Mouse (Mus musculus): ENCODE results near the gene Slc38a8. TPM values are rescaled to one million over a fixed set of nuclear protein-coding genes. Genes with fewer than 3 reads are reported as not detected.
A peak's percentile ranks its signal among the peaks of the same experiment; 100 is the strongest.

The Slc38a8 gene
- polyA plus RNA-seq, 1 experiment from 2014 or later, result not detected

DNA sequence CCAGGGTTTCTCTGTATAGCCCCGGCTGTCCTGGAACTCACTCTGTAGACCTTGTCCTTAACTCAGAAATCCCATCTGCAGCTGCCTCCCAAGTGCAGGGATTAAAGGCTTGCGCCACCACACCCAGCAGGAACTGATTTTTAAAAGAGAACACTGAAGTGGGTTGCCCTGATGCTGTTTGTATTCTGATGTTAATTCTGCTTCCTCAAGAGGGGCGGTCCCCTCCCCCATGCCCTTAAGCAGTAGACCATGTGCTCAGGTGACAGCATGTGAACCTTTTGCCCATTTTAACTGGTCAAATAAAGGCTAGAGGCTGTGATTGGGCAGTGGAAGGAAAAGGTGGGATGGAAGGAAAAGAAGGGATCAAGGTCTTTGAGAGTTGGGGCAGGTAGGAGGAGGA, 14.3 kb upstream of the Slc38a8 start:
- no peak overlapping the region for H3K4me3 ChIP-seq (replicated peaks)
- no peak overlapping the region for H3K4me2 ChIP-seq
- no peak overlapping the region for H3K27ac ChIP-seq
- DNase-seq (no peak), ATAC-seq (ENCODE audit: low read depth) (no peak)
- no peak overlapping the region for H3K9ac ChIP-seq
- H3K36me3 ChIP-seq, result peaks cover 100% of the 10 kb centered on the region
- no peaks in the 10 kb centered on the region for H3K27me3 ChIP-seq
- H3K9me3 ChIP-seq (replicated peaks), result no peaks in the 10 kb centered on the region
- 84% methylated on average over 3 of the region's 3 CpGs for WGBS (ENCODE audit: insufficient replicate concordance)
- H3K4me1 ChIP-seq (replicated peaks), result peaks cover 33% of the 10 kb centered on the region

DNA sequence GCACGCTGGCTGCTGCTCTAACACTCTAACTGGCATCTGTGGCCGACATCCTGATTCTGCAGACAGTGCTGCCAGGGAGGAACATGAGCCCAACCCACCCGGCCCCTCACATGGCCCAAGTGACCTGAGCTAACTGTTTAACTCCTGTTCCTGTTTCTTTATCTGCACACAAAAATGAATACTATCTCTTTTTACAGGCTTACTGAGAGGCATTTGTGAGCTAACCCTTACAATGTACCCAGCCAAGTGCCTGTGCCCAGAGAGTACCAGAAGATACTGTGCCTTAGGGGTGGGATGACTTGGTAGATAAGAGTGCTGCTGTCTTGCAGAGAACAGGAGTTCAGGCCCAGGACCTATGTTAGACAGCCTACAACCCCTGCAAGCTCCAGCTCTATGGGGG, 13.4 kb upstream of the Slc38a8 start:
- ATAC-seq (ENCODE audit: low read depth) (peak; percentile 83), DNase-seq (no peak)
- Histone ChIP-seq H3K4me2 (no peak overlapping the region), H3K4me3 (replicated peaks) (no peak overlapping the region), H3K36me3 (peaks cover 100% of the 10 kb centered on the region), H3K27me3 (no peaks in the 10 kb centered on the region), H3K9ac (no peak overlapping the region), H3K9me3 (replicated peaks) (no peaks in the 10 kb centered on the region), H3K4me1 (replicated peaks) (peaks cover 33% of the 10 kb centered on the region), H3K27ac (no peak overlapping the region)
- WGBS (ENCODE audit: insufficient replicate concordance), result 50% methylated on average over 3 of the region's 3 CpGs

DNA sequence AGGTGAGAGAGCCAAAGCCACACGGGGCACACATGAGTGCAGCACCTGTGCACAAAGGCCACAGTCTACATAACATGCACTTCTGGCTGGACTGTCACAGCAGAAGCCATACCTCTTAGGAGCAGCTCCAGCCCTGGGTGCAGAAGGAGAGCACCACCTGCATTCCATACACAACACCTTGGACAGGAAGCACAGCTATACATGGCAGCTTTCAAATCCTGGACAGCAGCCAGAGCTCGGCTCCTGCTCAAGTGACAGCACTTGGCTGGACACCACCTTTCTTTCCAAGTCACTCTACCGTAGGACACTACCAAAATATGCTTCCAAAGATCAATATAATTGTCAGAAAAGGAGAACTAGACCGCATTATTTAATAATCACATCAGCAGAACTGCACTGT, 11.9 kb upstream of the Slc38a8 start:
- Histone ChIP-seq H3K36me3 (peaks cover 100% of the 10 kb centered on the region), H3K4me3 (replicated peaks) (no peak overlapping the region), H3K9ac (no peak overlapping the region), H3K9me3 (replicated peaks) (no peaks in the 10 kb centered on the region), H3K4me2 (no peak overlapping the region), H3K4me1 (replicated peaks) (peaks cover 27% of the 10 kb centered on the region), H3K27me3 (no peaks in the 10 kb centered on the region), H3K27ac (no peak overlapping the region)
- WGBS (ENCODE audit: insufficient replicate concordance), result 88% methylated on average over 4 of the region's 4 CpGs
- no peak for DNase-seq
- ATAC-seq (ENCODE audit: low read depth), result no peak

DNA sequence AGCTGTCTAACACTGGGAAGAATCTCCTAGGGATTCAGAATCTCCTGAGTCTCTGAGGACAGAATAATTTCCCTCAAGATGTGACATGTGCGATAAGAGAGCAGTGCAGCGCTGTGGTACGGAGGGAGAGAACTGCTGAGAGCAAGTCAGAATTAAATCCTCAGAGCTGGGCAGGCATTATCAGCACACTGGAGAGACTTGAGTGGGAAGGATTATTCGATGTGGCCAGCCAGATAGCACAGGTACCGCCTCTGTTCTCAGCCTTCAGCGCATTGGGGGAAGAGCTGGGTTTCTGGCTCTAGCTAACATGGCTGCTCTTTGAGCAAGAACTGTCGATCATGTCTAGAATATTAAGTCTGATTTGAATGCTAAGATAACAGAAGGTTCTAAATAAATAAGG, 10.2 kb upstream of the Slc38a8 start:
- Histone ChIP-seq H3K9ac (no peak overlapping the region), H3K4me1 (replicated peaks) (peaks cover 27% of the 10 kb centered on the region), H3K27me3 (no peaks in the 10 kb centered on the region), H3K4me3 (replicated peaks) (no peak overlapping the region), H3K27ac (no peak overlapping the region), H3K4me2 (no peak overlapping the region), H3K9me3 (replicated peaks) (no peaks in the 10 kb centered on the region), H3K36me3 (peaks cover 97% of the 10 kb centered on the region)
- ATAC-seq (ENCODE audit: low read depth), result peak; percentile 52
- DNase-seq, result no peak
- WGBS (ENCODE audit: insufficient replicate concordance), result 54% methylated on average over 7 of the region's 7 CpGs

DNA sequence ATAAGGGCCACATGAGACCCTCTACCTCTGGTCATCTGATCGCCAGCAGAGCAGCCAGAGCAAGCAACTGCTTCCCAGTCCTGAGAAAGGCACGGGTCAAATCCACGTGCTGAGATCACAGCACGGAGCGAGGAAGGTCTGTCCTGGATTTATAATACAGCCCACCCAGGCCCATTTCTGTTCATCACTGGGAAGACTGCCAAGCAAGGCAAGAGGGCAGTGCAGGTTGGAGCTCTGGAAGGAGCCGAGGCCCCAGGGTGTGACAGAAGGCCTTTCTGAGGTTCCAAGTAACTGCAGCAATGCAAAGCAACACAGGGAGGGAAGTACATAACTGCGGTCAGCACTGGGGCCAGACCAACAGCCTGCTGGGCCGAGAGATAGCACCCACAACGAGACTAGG, 9.0 kb upstream of the Slc38a8 start:
- no peak overlapping the region for H3K27ac ChIP-seq
- DNase-seq, result no peak
- no peak overlapping the region for H3K4me2 ChIP-seq
- H3K4me1 ChIP-seq (replicated peaks), result peaks cover 17% of the 10 kb centered on the region
- H3K36me3 ChIP-seq, result peaks cover 94% of the 10 kb centered on the region
- ATAC-seq (ENCODE audit: low read depth), result no peak
- no peaks in the 10 kb centered on the region for H3K9me3 ChIP-seq (replicated peaks)
- whole genome bisulfite sequencing (ENCODE audit: insufficient replicate concordance), result 86% methylated on average over 9 of the region's 9 CpGs
- H3K4me3 ChIP-seq (replicated peaks), result no peak overlapping the region
- no peak overlapping the region for H3K9ac ChIP-seq
- no peaks in the 10 kb centered on the region for H3K27me3 ChIP-seq

DNA sequence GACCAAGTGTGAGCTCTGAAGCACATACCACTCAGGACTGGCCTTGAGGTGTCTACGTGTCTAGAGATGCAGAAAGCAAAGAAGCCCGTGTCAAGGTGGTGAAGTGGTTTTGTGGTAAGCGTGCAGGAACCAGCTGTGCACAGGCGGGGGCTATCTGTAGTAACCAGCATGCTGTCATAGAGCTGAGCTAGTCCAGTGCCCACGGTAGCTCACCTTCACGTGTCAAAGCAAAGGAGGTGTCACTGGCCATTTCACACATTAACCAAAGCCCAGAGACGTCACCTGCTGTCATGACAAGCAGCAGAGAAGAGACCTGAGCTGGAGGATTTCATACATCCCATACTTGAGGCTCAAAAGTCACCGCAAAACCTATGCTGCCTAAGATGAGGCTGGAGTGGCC, 4.6 kb upstream of the Slc38a8 start:
- DNase-seq, result no peak
- WGBS (ENCODE audit: insufficient replicate concordance), result 45% methylated on average over 8 of the region's 8 CpGs
- no peak for ATAC-seq (ENCODE audit: low read depth)
- Histone ChIP-seq H3K9ac (no peak overlapping the region), H3K27me3 (peaks cover 17% of the 10 kb centered on the region; the same call in 1 of the 2 replicates), H3K36me3 (peaks cover 50% of the 10 kb centered on the region), H3K27ac (no peak overlapping the region), H3K4me2 (no peak overlapping the region), H3K4me1 (replicated peaks) (no peaks in the 10 kb centered on the region), H3K4me3 (replicated peaks) (no peak overlapping the region), H3K9me3 (replicated peaks) (no peaks in the 10 kb centered on the region)

DNA sequence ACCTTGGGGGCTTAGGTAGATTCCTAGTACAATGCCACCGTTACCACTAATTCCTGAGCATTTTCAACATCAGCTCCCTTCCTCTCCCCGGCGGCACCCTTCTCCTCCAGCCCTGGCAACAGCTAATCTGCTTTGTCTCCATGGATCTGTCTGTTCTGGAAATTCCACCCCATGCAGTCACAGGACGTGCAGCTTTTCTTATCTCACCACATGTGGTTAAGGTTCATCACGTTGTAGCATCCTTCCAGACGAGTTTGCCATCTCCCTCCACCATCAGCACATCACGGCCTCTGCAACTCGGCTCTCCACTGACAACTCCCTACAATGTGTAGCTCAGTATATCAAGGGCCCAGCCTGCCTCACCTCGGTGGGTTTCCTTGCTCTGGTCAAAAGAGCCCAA, 4.0 kb upstream of the Slc38a8 start:
- no peaks in the 10 kb centered on the region for H3K4me1 ChIP-seq (replicated peaks)

DNA sequence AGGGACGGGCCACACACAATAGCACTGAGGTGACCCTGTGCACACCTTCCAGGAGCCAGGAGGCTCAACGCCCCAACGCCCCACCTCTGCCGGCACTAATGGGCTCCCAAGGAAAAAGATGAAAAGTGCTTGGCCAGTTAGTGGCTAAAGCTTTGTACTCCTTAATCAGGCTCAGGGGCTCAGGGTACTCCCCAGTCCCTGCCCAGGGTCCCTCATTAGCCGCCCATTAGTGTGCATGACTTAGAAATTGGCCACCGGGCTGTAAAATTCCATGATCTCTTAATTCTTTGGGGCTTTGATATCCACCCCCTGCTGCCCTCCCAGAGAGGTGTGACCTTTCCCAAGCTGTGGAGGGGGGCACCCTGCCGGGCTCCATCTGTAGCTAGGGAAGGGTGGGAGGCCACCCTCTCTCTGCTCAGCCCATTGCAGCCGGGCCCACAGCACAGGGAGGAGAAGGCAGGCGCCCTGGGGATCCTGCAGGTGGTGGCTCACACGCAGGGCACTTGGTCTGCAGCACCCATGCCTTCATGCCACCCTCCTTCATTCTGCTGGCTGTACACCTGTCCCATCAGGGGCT, 1.8 kb upstream of the Slc38a8 start:
- H3K36me3 ChIP-seq, result peaks cover 22% of the 10 kb centered on the region
- WGBS (ENCODE audit: insufficient replicate concordance), result 59% methylated on average over 10 of the region's 10 CpGs
- no peak overlapping the region for H3K4me2 ChIP-seq
- no peaks in the 10 kb centered on the region for H3K4me1 ChIP-seq (replicated peaks)
- no peak overlapping the region for H3K4me3 ChIP-seq (replicated peaks)
- no peak overlapping the region for H3K27ac ChIP-seq
- DNase-seq (no peak), ATAC-seq (ENCODE audit: low read depth) (no peak)
- no peak overlapping the region for H3K9ac ChIP-seq
- H3K27me3 ChIP-seq, result peaks cover 17% of the 10 kb centered on the region; the same call in 1 of the 2 replicates
- H3K9me3 ChIP-seq (replicated peaks), result no peaks in the 10 kb centered on the region

More for the DNA sequence above, 4.0 kb upstream of the Slc38a8 start:
- no peak for ATAC-seq (ENCODE audit: low read depth)
- no peaks in the 10 kb centered on the region for H3K9me3 ChIP-seq (replicated peaks)
- DNase-seq, result no peak
- H3K4me2 ChIP-seq, result no peak overlapping the region
- H3K9ac ChIP-seq, result no peak overlapping the region
- H3K4me3 ChIP-seq (replicated peaks), result no peak overlapping the region
- 40% methylated on average over 9 of the region's 9 CpGs for WGBS (ENCODE audit: insufficient replicate concordance)
- peaks cover 17% of the 10 kb centered on the region; the same call in 1 of the 2 replicates for H3K27me3 ChIP-seq
- H3K27ac ChIP-seq, result no peak overlapping the region
- peaks cover 44% of the 10 kb centered on the region for H3K36me3 ChIP-seq

DNA sequence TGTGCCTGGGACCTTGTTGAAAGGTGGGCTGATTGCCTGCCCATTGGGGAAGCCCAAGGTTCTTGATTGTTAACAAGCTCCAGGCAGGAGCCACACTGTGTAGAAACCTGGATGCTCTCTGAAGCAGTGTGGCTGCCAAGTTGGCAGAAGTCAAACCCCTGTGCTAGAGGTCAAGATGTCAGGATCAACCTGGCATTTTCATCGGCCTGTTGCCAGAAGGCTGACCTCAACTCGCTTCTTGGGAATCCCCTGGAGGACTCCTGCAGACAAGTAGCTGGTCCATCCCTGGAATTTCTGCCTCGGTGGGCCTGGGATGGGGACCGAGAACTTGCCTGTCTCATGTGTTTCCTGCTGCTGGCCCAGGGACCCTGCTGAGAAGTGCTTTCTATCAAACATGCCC, 613 bp upstream of the Slc38a8 start:
- H3K27me3 ChIP-seq, result peaks cover 17% of the 10 kb centered on the region; the same call in 1 of the 2 replicates
- no peaks in the 10 kb centered on the region for H3K9me3 ChIP-seq (replicated peaks)
- H3K4me3 ChIP-seq (replicated peaks), result no peak overlapping the region
- ATAC-seq (ENCODE audit: low read depth) (no peak), DNase-seq (no peak)
- no peak overlapping the region for H3K27ac ChIP-seq
- no peaks in the 10 kb centered on the region for H3K4me1 ChIP-seq (replicated peaks)
- H3K9ac ChIP-seq, result no peak overlapping the region
- WGBS (ENCODE audit: insufficient replicate concordance), result 52% methylated on average over 4 of the region's 4 CpGs
- no peak overlapping the region for H3K4me2 ChIP-seq
- peaks cover 12% of the 10 kb centered on the region for H3K36me3 ChIP-seq

DNA sequence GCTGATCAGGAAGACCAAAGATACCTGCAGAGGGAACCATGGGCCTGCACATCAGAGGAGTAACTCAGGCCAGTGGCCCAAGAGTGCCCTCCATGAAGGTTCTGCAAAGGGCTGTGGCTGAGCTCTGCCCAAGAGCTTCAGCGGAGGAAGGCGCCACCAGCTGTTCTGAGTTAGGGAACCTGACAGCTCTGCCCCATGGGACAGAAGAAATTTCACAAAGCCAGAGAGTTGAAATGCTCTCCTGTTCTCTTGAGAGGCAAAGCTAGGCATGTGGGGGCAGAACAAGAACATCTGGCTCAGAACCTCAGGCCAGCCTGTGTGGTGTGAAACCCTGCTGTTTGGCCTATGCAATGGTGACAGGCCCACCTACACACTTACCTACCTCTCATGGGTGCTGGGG, 1.7 kb downstream of the Slc38a8 start:
- WGBS (ENCODE audit: insufficient replicate concordance), result 81% methylated on average over 2 of the region's 2 CpGs
- ATAC-seq (ENCODE audit: low read depth), result no peak
- Histone ChIP-seq H3K4me3 (replicated peaks) (no peak overlapping the region), H3K4me2 (no peak overlapping the region), H3K27me3 (peaks cover 23% of the 10 kb centered on the region; the same call in 1 of the 2 replicates), H3K4me1 (replicated peaks) (no peaks in the 10 kb centered on the region), H3K36me3 (no peaks in the 10 kb centered on the region), H3K9me3 (replicated peaks) (no peaks in the 10 kb centered on the region), H3K9ac (no peak overlapping the region), H3K27ac (no peak overlapping the region)
- no peak for DNase-seq

DNA sequence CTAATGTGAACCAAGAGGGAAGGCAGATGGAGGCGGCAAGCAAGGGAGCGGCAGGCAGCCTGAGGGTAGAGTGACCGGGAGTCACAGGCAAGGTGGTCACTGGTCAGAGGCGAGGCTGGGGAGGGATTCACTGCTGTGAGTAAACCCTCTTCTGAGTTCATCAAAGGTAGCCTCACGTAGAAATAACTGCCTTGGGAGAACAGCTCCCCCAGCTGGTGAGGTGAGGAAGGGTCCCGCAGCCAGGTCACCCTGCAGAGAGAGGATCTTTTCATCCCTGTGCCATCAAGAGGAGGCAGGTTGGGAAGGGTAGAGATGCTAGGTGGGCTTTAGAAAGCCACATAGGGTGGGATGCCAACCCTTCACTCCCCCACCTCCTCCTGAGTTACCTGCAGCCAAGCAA, 4.7 kb downstream of the Slc38a8 start:
- no peaks in the 10 kb centered on the region for H3K9me3 ChIP-seq (replicated peaks)
- ATAC-seq (ENCODE audit: low read depth), result no peak
- H3K4me3 ChIP-seq (replicated peaks), result no peak overlapping the region
- H3K36me3 ChIP-seq, result no peaks in the 10 kb centered on the region
- H3K27ac ChIP-seq, result no peak overlapping the region
- H3K27me3 ChIP-seq, result peaks cover 24% of the 10 kb centered on the region
- no peak overlapping the region for H3K9ac ChIP-seq
- 18% methylated on average over 6 of the region's 6 CpGs for WGBS (ENCODE audit: insufficient replicate concordance)
- H3K4me2 ChIP-seq, result no peak overlapping the region
- DNase-seq, result no peak
- H3K4me1 ChIP-seq (replicated peaks), result no peaks in the 10 kb centered on the region

DNA sequence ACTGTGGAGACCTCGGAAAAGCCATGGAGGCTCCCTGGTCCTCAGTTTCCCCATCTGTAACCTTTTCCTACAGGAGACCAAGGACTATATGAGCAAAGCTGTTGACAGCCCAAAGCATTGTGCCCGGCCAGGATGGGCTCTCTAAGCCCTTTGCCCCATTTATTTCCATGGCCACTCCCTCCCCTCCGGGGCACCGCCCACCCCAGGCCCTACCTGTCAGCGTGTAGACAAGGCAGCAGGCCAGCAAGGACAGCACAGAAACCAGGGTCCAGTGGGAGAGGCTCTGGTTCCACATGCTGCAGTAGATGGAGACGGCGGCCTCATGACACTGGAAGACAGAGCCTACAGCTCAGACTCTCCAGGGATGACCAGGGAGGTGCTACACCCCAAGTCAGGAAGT, 14.4 kb downstream of the Slc38a8 start:
- WGBS (ENCODE audit: insufficient replicate concordance), result 65% methylated on average over 7 of the region's 7 CpGs
- Histone ChIP-seq H3K27me3 (0 out of 2 replicates have a peak, but pooled peaks cover 9% of the 10 kb centered on the region), H3K36me3 (no peaks in the 10 kb centered on the region)

More for the DNA sequence above, 14.4 kb downstream of the Slc38a8 start:
- Histone ChIP-seq H3K4me3 (replicated peaks) (no peak overlapping the region), H3K9ac (no peak overlapping the region), H3K9me3 (replicated peaks) (no peaks in the 10 kb centered on the region), H3K27ac (no peak overlapping the region), H3K4me1 (replicated peaks) (peaks cover 26% of the 10 kb centered on the region), H3K4me2 (no peak overlapping the region)
- ATAC-seq (ENCODE audit: low read depth) (no peak), DNase-seq (no peak)
